8 mouse cellular contexts compared by ENCODE assay signal in genomic region chr4:47293771-47294543, GRCm38 (mm10). TPM values are rescaled to one million over a fixed set of nuclear protein-coding genes. Genes with fewer than 3 reads are reported as not detected.
DNase-seq lines count a peak whose midpoint lies in the region; ATAC-seq and TF ChIP-seq lines count a peak whose summit lies in the region.

No protein-coding gene starts in this region.

- TF ChIP-seq POLR2A in olfactory bulb, adult 2 months (IDR thresholded peaks at IDR 0.05; ENCODE audit: insufficient read depth, low read depth, low read length) = no peak

- H3K4me1 ChIP-seq in olfactory bulb, adult 2 months (ENCODE audit: control insufficient read depth, insufficient read depth, low read length) = peaks cover 12% of the 10 kb centered on the region

- H3K27ac ChIP-seq in olfactory bulb, adult 2 months (ENCODE audit: insufficient read depth, low read depth, low read length) = 0 out of 2 replicates have a peak overlapping the region, but pooled peaks have one; percentile 10

- no peak overlapping the region for H3K4me3 ChIP-seq in olfactory bulb, adult 2 months (ENCODE audit: insufficient read depth, low read depth, low read length)

- ATAC-seq in hematopoietic stem cell, adult 5-6 weeks (replicated peaks in 1 of 2; ENCODE audit: insufficient read depth in 1 of 2, low FRiP score in 2 of 2, low TSS enrichment in 1 of 2, low read depth in 1 of 2, poor library complexity in 2 of 2, severe bottlenecking in 2 of 2) = peak; percentile 60 to 62
- ATAC-seq in activated CD4-positive, CD25-positive, alpha-beta regulatory T cell, adult 4 months = no peak

- TF ChIP-seq CTCF in olfactory bulb, adult 2 months (IDR thresholded peaks at IDR 0.05; ENCODE audit: insufficient read depth, low read depth, low read length) = no peak

- WGBS in olfactory bulb, adult 2 months = 62% methylated on average over 16 of the region's 16 CpGs

- DNase-seq in 3T3-L1 (ENCODE audit: low read depth, low spot score) (peak; percentile 84), adipocyte (ENCODE audit: low spot score) (peak; percentile 74)
- DNase-seq in cerebellum, postnatal 36 days = peak; percentile 85
- DNase-seq in left cerebral cortex, postnatal 4 days = peak; percentile 89
- DNase-seq in frontal cortex, postnatal 25 days (ENCODE audit: low spot score in 2 of 2) = no peak

- intact Hi-C loops in left cerebral cortex, postnatal 4 days (cut with DNase I) = no loop called here

RNA-seq across cellular contexts. Expression of gene Tgfbr1, which starts 59.1 kb away (rescaled TPM):
- 34.1 and 38.3 TPM in 2 replicates for total RNA-seq in hematopoietic stem cell, adult 5-6 weeks (2017)
- 10 to 100 TPM; 51.4 to 60.1 TPM for total RNA-seq in left cerebral cortex, postnatal 4 days (2021)
- polyA plus RNA-seq in olfactory bulb, adult 2 months (2012; ENCODE audit: insufficient read depth, insufficient read length, low replicate concordance, missing spikeins) = not detected in 2 replicates
- polyA plus RNA-seq in activated CD4-positive, CD25-positive, alpha-beta regulatory T cell, adult 4 months (2017; shearing (Covaris generic)) = 10 to 100 TPM; 35.2 to 38.2 TPM

Comparison
In these comparisons a context has a peak if more than half of its experiments do, and no peak if none do; other contexts are left out.
1. DNase-seq: peak in 3T3-L1 (single experiment), adipocyte (single experiment), cerebellum, postnatal 36 days (2 of 2) and left cerebral cortex, postnatal 4 days (single experiment); none in frontal cortex, postnatal 25 days (0 of 2).